Mouse (Mus musculus): ENCODE measurements around the gene Mlh1. TPM values are rescaled to one million over a fixed set of nuclear protein-coding genes. Genes with fewer than 3 reads are reported as not detected.

The Mlh1 gene
- total RNA-seq, 2 experiments from 2014 or later: 5.4 to 6.4 TPM

- no peak for DNase-seq (ENCODE audit: low spot score)
Observed at GRCm38 (mm10) chr9:111220551-111221080, 51.0 kb downstream of the Mlh1 start.

GRCm38 (mm10) chr9:111216424-111216823, 55.2 kb downstream of the Mlh1 start:
- DNase-seq (ENCODE audit: low spot score): no peak

- DNase-seq (ENCODE audit: low spot score): no peak
Observed at GRCm38 (mm10) chr9:111213501-111213900, 58.1 kb downstream of the Mlh1 start.

DNA sequence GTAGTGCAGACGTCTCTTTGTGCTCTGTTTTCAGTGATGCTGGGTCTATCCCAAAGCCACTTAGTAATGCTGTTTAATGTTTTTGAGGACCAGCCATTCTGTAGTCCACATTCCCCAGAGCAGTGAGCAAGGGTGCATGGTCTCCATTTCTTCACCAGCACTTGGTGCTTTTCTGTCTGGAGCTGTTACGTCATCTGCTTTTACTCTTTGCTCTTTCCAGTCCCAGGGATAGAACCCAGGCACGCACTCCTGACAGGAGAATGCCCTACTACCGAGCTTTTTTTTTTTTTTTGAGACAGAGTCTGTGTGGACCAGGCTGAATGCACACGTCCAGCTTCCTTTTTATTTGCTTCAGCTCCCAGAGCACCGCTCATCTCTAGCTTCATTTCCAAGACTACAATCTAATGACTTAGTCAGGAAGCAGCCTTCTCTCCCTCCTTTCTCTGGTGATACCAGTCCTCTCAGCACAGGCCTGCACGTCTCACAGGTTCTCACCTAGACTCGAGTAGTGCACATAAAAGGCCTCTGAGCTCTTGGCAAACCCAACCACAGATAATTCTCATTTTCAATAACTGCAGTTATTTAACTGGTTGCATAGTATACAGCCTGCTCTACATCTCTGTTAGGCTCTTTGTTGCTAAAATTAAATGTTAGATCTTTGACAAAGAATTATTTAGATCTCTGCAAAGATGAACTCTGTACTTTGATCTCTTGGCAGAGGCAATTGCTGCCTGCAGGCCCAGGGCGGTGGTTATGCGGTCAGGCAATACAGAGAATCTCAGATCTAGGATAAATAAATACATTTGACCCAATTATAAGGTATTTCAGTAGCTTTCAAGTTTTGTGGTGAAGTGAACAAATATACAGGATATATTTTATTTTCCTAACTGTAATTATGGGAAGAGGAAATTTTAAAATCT, 60.2 kb downstream of the Mlh1 start:
- DNase-seq (ENCODE audit: low spot score): no peak

DNA sequence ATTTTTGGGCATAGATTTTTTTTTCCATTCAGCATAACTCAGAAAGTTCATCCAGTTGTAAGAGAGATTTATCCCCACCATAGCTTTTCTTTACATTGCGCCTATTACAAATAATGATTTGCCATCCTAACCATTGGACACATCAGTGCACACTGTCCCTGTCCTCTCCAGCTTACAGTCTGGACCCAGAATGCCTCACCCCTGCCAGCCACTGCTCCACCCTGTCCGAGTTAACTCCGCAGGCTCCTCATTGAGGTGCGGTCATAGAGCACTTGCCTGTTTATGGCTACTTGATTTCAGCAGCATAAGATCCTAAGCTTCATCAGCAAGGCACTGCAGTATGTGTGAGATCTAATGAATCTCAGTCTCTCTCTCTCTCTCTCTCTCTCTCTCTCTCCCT, 61.2 kb downstream of the Mlh1 start:
- no peak for DNase-seq (ENCODE audit: low spot score)

DNA sequence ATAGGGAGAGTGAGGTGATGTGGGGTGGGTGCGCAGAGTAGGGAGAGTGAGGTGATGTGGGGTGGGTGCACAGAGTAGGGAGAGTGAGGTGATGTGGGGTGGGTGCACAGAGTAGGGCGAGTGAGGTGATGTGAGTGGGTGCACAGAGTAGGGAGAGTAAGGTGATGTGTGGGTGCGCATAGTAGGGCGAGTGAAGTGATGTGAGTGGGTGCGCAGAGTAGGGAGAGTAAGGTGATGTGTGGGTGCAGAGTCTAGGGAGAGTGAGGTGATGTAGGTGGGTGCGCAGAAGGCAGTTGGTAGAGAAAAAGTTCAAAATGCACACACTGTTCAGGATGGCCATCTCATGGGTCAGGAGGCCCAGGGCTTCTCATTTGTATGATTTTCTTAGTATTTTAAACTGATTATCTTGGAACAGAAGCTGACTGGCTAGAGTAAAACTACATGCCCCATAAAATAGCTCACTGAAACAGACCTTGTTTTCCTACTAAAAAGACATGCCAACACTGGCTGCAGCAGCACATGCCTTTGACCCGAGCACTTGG, 62.4 kb downstream of the Mlh1 start:
- DNase-seq (ENCODE audit: low spot score): no peak

GRCm38 (mm10) chr9:111208185-111208584, 63.4 kb downstream of the Mlh1 start:
- DNase-seq (ENCODE audit: low spot score): no peak

- no peak for DNase-seq (ENCODE audit: low spot score)
Observed at GRCm38 (mm10) chr9:111207683-111208082, 63.9 kb downstream of the Mlh1 start.

DNA sequence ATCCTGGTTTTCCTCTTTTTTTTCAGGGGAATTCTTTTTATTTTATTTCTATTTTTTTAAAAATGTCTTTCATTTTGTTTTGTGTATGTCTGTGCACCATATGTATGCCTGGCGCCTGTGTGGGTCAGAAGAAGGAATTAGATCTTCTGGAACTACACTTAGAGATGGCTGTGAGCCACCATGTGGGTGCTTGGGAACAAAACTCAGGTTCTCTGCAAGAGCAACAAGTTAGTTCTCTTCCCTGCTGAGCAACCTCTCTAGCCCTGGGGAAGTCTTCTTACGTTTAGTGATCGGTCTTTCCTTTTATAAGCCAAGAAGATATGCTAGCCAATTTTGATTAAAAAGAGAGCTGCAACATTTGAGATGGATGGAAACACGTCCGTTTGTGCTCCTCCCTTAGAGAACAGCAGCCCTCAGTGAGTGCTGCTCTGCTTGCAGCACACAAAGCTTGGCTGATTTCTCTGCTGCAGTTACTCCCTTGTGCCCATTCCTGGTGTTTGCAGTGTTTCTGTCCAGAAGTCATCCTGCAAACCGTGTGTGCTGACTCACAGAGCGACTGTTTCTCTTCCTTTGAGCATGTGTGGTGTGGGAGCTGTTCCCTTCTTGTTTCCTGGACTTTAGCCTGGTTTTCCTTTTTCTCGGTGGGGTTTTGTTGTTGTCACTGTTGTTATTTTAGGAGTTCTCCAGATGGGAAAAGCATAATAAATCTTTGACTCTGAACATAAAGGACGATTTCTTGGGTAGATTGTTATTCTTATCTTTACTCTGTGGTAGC, 66.8 kb downstream of the Mlh1 start:
- peak; percentile 20 for DNase-seq (ENCODE audit: low spot score)

DNA sequence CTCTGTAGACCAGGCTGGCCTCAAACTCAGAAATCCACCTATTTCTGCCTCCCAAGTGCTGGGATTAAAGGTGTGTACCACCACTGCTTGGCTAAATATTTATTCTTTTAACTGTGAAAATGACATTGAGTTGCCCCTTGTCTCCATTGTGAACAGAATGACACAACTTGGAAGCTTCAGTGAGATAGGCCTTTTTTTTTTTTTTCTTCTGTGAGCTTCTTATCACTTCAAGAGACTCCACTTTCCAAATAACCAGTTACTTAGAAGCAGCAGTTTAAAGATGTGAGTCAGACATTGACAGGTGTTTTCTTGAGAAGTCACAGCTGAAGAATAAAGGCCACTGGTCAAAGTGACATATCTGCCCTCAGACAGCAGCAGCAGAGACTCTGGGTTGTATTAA, 71.4 kb downstream of the Mlh1 start:
- no peak for DNase-seq (ENCODE audit: low spot score)

DNA sequence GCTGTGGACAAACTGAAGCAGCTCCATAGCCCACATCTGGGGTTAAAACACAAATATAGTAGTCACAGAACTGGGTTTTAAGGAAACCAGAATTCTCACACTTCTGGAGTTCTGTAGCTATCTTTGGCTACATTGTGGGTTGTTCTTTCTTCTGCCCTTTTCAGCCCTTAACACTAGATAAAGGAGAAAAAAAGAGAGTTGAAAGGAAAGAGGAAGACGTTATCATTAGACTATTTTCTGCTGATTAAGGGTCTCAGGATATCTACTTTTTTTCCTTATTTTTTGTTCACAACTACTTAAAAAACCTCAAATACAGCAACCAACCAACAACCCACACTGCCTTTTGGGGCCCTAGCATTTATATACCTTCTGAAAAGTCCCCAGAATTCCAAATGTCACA, 73.3 kb downstream of the Mlh1 start:
- no peak for DNase-seq (ENCODE audit: low spot score)

DNA sequence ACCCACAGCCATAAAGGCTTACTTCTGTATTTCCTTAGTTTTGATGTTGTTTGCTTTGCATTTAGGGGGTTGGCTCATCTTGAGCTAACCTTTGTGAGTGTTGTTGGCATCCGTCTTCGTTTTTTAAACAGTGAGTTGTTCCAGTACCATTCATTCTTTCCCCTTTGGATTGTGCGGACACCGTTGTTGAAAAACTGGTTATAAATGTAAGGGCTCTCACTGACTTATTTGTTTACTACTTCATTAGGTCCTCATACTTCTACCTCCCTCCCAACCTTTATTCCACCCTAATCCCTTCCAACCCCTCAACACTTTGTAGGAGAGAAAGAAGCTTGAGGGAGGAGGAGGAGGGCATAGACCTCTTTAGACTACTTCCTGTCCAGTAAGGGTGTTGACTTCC, 73.9 kb downstream of the Mlh1 start:
- no peak for DNase-seq (ENCODE audit: low spot score)

DNA sequence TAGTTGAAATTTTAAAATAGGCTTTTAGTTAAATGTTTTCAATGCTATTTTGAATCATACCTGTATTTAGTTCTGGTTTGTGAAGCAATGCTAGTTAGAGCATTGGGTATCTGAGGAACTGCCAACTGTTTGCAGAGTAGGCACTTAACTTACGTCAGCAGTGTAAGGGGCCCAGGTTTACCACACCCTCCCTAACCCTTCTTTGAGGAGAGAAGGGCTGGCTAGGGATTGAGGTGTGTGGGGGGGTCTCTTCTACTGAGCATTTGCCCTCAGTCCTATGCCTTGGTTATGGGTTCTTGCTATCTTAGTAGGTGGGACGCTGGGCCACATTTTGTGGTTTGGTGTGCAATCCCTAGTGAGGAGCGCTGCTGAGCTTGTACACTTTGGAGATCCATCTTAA, 74.5 kb downstream of the Mlh1 start:
- no peak for DNase-seq (ENCODE audit: low spot score)

- DNase-seq (ENCODE audit: low spot score): no peak
Observed at GRCm38 (mm10) chr9:111193211-111193610, 78.4 kb downstream of the Mlh1 start.

- no peak for DNase-seq (ENCODE audit: low spot score)
Observed at GRCm38 (mm10) chr9:111188731-111189130, 82.9 kb downstream of the Mlh1 start.

- DNase-seq (ENCODE audit: low spot score): peak; percentile 17
Observed at GRCm38 (mm10) chr9:111186861-111187260, 84.7 kb downstream of the Mlh1 start.

DNA sequence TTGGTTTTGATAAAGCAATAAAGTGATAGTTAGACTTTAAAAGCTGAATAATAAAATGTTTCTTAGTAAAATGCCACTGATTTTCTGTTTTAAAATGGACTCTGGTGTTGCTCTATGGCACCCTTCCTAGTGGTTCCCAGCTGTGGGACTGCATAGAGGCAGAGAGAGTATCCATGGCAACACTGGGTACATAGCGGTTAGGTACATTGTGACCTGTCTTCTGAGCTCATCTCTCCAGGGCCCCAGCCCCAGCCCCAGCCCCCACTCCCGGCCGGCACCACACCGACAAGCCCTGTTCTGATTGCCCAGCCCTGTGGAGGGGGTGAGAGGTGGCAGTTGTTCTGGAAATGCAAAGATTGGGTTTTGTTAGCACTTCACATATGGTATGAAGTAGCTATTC, 86.7 kb downstream of the Mlh1 start:
- DNase-seq (ENCODE audit: low spot score): no peak

- DNase-seq (ENCODE audit: low spot score): no peak
Observed at GRCm38 (mm10) chr9:111182176-111182575, 89.4 kb downstream of the Mlh1 start.

GRCm38 (mm10) chr9:111178971-111179370, 92.6 kb downstream of the Mlh1 start:
- no peak for DNase-seq (ENCODE audit: low spot score)

Measured in gastrocnemius, adult 18-20 months (tissue).